Mouse (Mus musculus): ENCODE results near the gene Amotl2. TPM values are rescaled to one million over a fixed set of nuclear protein-coding genes. Genes with fewer than 3 reads are reported as not detected.

Gene Amotl2
- polyA plus RNA-seq (2014; fragmentation: Nextera tagmentation; extraction: Ambion mirVana), result 33.5 and 36.3 TPM in 2 replicates

DNA sequence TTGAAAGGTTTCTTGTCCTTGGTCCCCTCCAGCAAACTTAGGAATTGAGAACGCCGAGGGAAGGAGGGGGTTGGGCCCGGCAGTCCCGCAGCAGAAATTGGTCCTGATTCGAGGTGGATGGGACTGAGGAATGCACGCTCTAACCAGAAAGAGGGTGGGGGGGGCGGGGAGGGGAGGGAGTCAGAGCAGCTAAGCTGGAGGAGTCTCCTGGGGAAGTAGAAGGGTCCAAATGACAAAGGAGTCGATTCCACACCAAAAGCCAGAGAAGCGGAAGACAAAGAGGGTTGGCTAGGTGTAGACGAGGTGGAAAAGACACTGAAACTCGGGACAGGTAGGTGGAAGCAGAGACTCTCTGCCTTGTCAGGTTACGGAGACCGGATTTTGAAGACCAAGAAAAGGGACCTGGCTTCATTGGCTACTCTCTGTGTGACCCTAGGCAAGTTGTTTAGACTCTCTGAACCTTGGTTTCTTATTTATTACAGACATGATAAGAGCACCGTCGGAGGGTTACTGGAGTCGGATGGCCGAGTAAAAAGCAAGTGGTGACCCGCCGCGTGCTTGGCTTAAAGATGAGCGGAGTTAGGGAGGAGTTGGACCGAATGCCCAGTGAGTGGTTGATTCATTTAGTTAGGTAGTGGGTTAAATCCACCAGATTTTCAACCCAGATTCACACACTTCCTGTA lies at the start of gene Amotl2:
TSS of gene Amotl2 (plus strand) at position 192 of the 683 bp plus-strand sequence.
- Histone ChIP-seq H3K27ac (replicated peaks in 1 of 2; ENCODE audit: control insufficient read depth in 1 of 2, insufficient read depth in 1 of 2, low read depth in 2 of 2, low read length in 2 of 2) (peak within 1 kb of the TSS; percentile 97 to 100), H3K9ac (ENCODE audit: low read length) (peak within 1 kb of the TSS; percentile 100), H3K4me2 (ENCODE audit: low read length) (peak within 1 kb of the TSS; percentile 84), H3K27me3 (ENCODE audit: control insufficient read depth, insufficient read depth, low read length) (no peaks in the 10 kb centered on the region), H3K9me3 (ENCODE audit: control insufficient read depth, low read length) (no peaks in the 10 kb centered on the region), H3K4me1 (ENCODE audit: control insufficient read depth in 2 of 2, insufficient read depth in 2 of 2, low read length in 2 of 2) (peaks cover 32 to 50% of the 10 kb centered on the region in 2 experiments), H3K4me3 (ENCODE audit: control insufficient read depth in 1 of 2, insufficient read depth in 1 of 2, low read depth in 1 of 2, low read length in 2 of 2) (peak within 1 kb of the TSS; percentile 84 to 97), H3K36me3 (ENCODE audit: control insufficient read depth, insufficient read depth, low read length) (peaks cover 18% of the 10 kb centered on the region)
- no peak for ATAC-seq (ENCODE audit: insufficient number of reproducible peaks, insufficient read depth, low FRiP score, low read depth)
- WGBS, result 6% methylated on average over 22 of the region's 22 CpGs

DNA sequence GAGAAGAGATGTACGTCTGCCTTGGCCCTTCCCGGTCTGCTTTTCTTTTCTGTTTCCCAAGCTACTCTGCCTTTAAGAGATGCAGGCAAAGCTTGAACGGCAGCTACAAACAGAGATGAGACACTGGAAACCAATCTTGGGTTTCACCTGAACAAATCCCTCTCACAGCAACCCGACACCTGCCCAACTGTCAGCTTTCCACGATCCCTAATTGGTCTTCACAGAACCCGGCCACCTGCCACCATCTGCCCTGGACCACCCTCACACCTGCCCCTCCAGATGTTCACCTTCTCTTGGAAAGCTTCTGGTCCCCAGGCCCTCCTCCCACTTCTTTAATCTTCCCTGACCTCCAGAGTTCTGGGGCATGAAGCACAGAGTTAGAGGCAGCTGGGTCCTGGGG lies 48.4 kb upstream of the Amotl2 start:
- no peak for ATAC-seq (ENCODE audit: insufficient number of reproducible peaks, insufficient read depth, low FRiP score, low read depth)
- no peak overlapping the region for H3K9ac ChIP-seq (ENCODE audit: low read length)
- peaks cover 3 to 5% of the 10 kb centered on the region in 2 experiments; a peak in 3 of 4 replicates for H3K4me1 ChIP-seq (ENCODE audit: control insufficient read depth in 2 of 2, insufficient read depth in 2 of 2, low read length in 2 of 2)
- no peak overlapping the region for H3K4me2 ChIP-seq (ENCODE audit: low read length)
- no peaks in the 10 kb centered on the region for H3K36me3 ChIP-seq (ENCODE audit: control insufficient read depth, insufficient read depth, low read length)
- H3K4me3 ChIP-seq (ENCODE audit: control insufficient read depth in 1 of 2, insufficient read depth in 1 of 2, low read depth in 1 of 2, low read length in 2 of 2), result no peak overlapping the region
- 52% methylated on average over 6 of the region's 6 CpGs for WGBS
- no peak overlapping the region for H3K27ac ChIP-seq (replicated peaks in 1 of 2; ENCODE audit: control insufficient read depth in 1 of 2, insufficient read depth in 1 of 2, low read depth in 2 of 2, low read length in 2 of 2)
- no peaks in the 10 kb centered on the region for H3K27me3 ChIP-seq (ENCODE audit: control insufficient read depth, insufficient read depth, low read length)
- no peaks in the 10 kb centered on the region for H3K9me3 ChIP-seq (ENCODE audit: control insufficient read depth, low read length)

DNA sequence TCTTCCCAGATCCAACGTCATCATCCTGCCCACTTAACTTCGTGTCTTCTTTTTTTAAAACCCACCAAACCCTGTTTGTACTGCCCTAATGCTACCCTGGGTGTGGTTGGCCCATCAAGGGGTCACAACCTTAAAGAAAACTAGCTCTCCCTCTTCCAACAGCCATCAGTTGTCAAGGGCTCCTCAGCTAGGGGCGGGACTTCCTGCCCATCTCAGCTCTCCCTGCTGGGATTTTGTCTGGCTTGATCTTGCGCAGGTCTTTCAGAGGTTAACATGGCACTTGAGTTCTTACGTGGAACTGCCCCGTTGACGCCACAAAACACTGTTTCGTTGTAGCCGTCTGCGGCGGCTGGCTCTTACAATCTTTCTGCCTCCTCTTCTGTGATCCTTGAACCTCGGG lies 47.6 kb upstream of the Amotl2 start:
- Histone ChIP-seq H3K4me1 (ENCODE audit: control insufficient read depth in 2 of 2, insufficient read depth in 2 of 2, low read length in 2 of 2) (peaks cover 8 to 9% of the 10 kb centered on the region in 2 experiments; a peak in 3 of 4 replicates), H3K4me3 (ENCODE audit: control insufficient read depth in 1 of 2, insufficient read depth in 1 of 2, low read depth in 1 of 2, low read length in 2 of 2) (no peak overlapping the region), H3K9me3 (ENCODE audit: control insufficient read depth, low read length) (no peaks in the 10 kb centered on the region), H3K27ac (replicated peaks in 1 of 2; ENCODE audit: control insufficient read depth in 1 of 2, insufficient read depth in 1 of 2, low read depth in 2 of 2, low read length in 2 of 2) (no peak overlapping the region), H3K4me2 (ENCODE audit: low read length) (no peak overlapping the region), H3K9ac (ENCODE audit: low read length) (no peak overlapping the region), H3K36me3 (ENCODE audit: control insufficient read depth, insufficient read depth, low read length) (no peaks in the 10 kb centered on the region), H3K27me3 (ENCODE audit: control insufficient read depth, insufficient read depth, low read length) (no peaks in the 10 kb centered on the region)
- 78% methylated on average over 12 of the region's 12 CpGs for WGBS
- ATAC-seq (ENCODE audit: insufficient number of reproducible peaks, insufficient read depth, low FRiP score, low read depth), result no peak

DNA sequence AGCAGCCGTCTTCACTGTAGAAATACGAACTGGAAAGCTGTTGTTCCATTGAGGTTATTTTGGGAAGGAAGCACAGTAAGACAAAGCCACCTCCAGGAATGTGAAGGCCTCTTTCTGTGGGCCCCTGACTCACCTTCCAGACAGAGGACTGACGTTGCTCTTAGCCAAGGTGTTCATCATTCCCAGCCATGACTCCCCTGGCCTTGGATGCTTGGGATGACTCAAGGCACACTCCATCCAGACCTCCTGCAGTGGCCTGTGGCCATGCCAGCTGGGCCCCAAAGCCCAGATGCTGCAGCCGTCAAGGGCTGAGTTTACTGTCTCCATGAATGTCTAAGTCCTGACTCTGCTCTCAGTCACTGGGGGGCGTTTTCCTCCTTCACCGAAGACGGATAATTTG lies 43.1 kb upstream of the Amotl2 start:
- Histone ChIP-seq H3K4me1 (ENCODE audit: control insufficient read depth in 2 of 2, insufficient read depth in 2 of 2, low read length in 2 of 2) (peaks cover 18 to 20% of the 10 kb centered on the region in 2 experiments), H3K9ac (ENCODE audit: low read length) (no peak overlapping the region), H3K4me3 (ENCODE audit: control insufficient read depth in 1 of 2, insufficient read depth in 1 of 2, low read depth in 1 of 2, low read length in 2 of 2) (no peak overlapping the region), H3K27ac (replicated peaks in 1 of 2; ENCODE audit: control insufficient read depth in 1 of 2, insufficient read depth in 1 of 2, low read depth in 2 of 2, low read length in 2 of 2) (no peak overlapping the region), H3K27me3 (ENCODE audit: control insufficient read depth, insufficient read depth, low read length) (no peaks in the 10 kb centered on the region), H3K9me3 (ENCODE audit: control insufficient read depth, low read length) (no peaks in the 10 kb centered on the region), H3K4me2 (ENCODE audit: low read length) (no peak overlapping the region), H3K36me3 (ENCODE audit: control insufficient read depth, insufficient read depth, low read length) (no peaks in the 10 kb centered on the region)
- WGBS, result 51% methylated on average over 7 of the region's 7 CpGs
- ATAC-seq (ENCODE audit: insufficient number of reproducible peaks, insufficient read depth, low FRiP score, low read depth), result no peak

DNA sequence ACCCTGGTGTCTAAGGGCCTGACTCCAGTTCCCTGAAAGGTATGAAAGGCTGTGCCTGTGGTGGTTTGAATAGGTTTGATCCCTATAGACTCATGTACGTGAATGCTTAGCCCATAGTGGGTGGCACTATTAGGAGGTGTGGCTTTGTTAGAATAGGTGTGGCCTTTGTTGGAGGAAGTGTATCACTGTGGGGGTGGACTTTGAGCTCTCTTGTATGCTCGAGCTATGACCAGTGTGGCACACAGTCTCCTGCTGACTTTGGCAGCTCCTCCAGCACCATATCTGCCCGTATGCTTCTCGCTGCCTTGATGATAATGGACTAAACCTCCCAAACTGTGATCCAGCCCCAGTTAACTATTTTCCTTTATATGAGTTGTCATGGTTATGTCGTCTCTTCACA lies 40.5 kb upstream of the Amotl2 start:
- Histone ChIP-seq H3K9me3 (ENCODE audit: control insufficient read depth, low read length) (no peaks in the 10 kb centered on the region), H3K9ac (ENCODE audit: low read length) (no peak overlapping the region), H3K4me1 (ENCODE audit: control insufficient read depth in 2 of 2, insufficient read depth in 2 of 2, low read length in 2 of 2) (peaks cover 18 to 20% of the 10 kb centered on the region in 2 experiments), H3K4me3 (ENCODE audit: control insufficient read depth in 1 of 2, insufficient read depth in 1 of 2, low read depth in 1 of 2, low read length in 2 of 2) (no peak overlapping the region), H3K27ac (replicated peaks in 1 of 2; ENCODE audit: control insufficient read depth in 1 of 2, insufficient read depth in 1 of 2, low read depth in 2 of 2, low read length in 2 of 2) (no peak overlapping the region), H3K4me2 (ENCODE audit: low read length) (no peak overlapping the region), H3K27me3 (ENCODE audit: control insufficient read depth, insufficient read depth, low read length) (no peaks in the 10 kb centered on the region), H3K36me3 (ENCODE audit: control insufficient read depth, insufficient read depth, low read length) (no peaks in the 10 kb centered on the region)
- no peak for ATAC-seq (ENCODE audit: insufficient number of reproducible peaks, insufficient read depth, low FRiP score, low read depth)
- WGBS, result 36% methylated on average over 5 of the region's 5 CpGs

DNA sequence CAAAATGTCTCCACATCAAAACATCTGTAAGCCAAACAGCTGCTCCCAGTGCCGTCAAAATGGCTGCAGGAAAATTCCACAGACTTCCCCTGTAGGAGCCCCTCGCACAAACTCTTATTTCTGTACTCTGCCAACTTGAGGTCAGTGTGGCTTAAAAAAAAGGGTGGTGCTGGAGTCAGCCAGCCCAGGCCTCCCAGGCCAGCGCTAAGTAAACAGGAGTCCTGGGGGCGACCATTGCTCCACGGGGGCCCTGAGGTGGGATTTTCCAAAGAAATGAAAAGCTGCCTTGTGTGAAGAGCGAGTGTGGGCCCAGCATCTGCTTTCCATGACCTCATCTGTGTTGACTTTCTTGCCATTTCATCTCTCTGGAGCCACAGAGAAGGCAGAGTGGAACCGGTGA lies 35.0 kb upstream of the Amotl2 start:
- Histone ChIP-seq H3K4me1 (ENCODE audit: control insufficient read depth in 2 of 2, insufficient read depth in 2 of 2, low read length in 2 of 2) (peaks cover 4 to 6% of the 10 kb centered on the region in 2 experiments; a peak in 3 of 4 replicates), H3K36me3 (ENCODE audit: control insufficient read depth, insufficient read depth, low read length) (no peaks in the 10 kb centered on the region), H3K4me2 (ENCODE audit: low read length) (no peak overlapping the region), H3K27me3 (ENCODE audit: control insufficient read depth, insufficient read depth, low read length) (no peaks in the 10 kb centered on the region), H3K4me3 (ENCODE audit: control insufficient read depth in 1 of 2, insufficient read depth in 1 of 2, low read depth in 1 of 2, low read length in 2 of 2) (no peak overlapping the region), H3K27ac (replicated peaks in 1 of 2; ENCODE audit: control insufficient read depth in 1 of 2, insufficient read depth in 1 of 2, low read depth in 2 of 2, low read length in 2 of 2) (no peak overlapping the region), H3K9ac (ENCODE audit: low read length) (no peak overlapping the region), H3K9me3 (ENCODE audit: control insufficient read depth, low read length) (no peaks in the 10 kb centered on the region)
- no peak for ATAC-seq (ENCODE audit: insufficient number of reproducible peaks, insufficient read depth, low FRiP score, low read depth)
- 35% methylated on average over 7 of the region's 7 CpGs for WGBS

DNA sequence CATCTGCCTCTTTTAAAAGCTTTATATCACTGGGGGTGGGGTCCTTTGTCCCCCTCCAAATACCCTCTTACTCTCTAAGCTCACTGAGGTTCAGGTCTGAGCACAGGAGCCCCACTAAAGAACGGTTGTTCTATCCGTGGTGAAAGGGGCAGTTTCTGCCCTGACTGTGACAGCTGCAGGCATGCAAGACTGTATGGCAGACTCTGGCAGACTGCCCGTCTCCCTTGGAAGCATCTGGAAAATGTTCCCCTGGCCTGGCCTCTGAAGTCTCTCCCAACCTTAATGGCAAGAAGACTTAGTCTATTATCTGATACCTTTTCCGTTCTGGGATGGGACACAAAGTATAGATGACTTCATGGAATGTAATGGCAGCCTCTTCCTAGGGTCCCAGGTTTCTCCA lies 28.5 kb upstream of the Amotl2 start:
- Histone ChIP-seq H3K27me3 (ENCODE audit: control insufficient read depth, insufficient read depth, low read length) (no peaks in the 10 kb centered on the region), H3K36me3 (ENCODE audit: control insufficient read depth, insufficient read depth, low read length) (no peaks in the 10 kb centered on the region), H3K27ac (replicated peaks in 1 of 2; ENCODE audit: control insufficient read depth in 1 of 2, insufficient read depth in 1 of 2, low read depth in 2 of 2, low read length in 2 of 2) (no peak overlapping the region), H3K4me2 (ENCODE audit: low read length) (no peak overlapping the region), H3K4me3 (ENCODE audit: control insufficient read depth in 1 of 2, insufficient read depth in 1 of 2, low read depth in 1 of 2, low read length in 2 of 2) (no peak overlapping the region), H3K4me1 (ENCODE audit: control insufficient read depth in 2 of 2, insufficient read depth in 2 of 2, low read length in 2 of 2) (peaks cover 16 to 25% of the 10 kb centered on the region in 2 experiments), H3K9me3 (ENCODE audit: control insufficient read depth, low read length) (no peaks in the 10 kb centered on the region), H3K9ac (ENCODE audit: low read length) (no peak overlapping the region; the same call in 1 of the 2 replicates)
- WGBS, result 6% methylated on average over 4 of the region's 4 CpGs
- peak; percentile 48; the same call in 1 of the 2 replicates for ATAC-seq (ENCODE audit: insufficient number of reproducible peaks, insufficient read depth, low FRiP score, low read depth)

Data from heart, embryonic 14.5 days (tissue).